Mouse (Mus musculus): ENCODE data around the gene 5530401A14Rik. TPM values are rescaled to one million over a fixed set of nuclear protein-coding genes. Genes with fewer than 3 reads are reported as not detected.

The 5530401A14Rik gene
- polyA plus RNA-seq, 1 experiment from 2014 or later: not detected

Other genes with a start within 250 kb of the 5530401A14Rik start
- 1.7 and 2.0 TPM in 2 replicates for gene Asic2, start 107.8 kb downstream of the 5530401A14Rik start, polyA plus RNA-seq (2016; fragmentation: Nextera tagmentation; extraction: Ambion mirVana)
- 0.58 and 0.94 TPM in 2 replicates for gene Ccl2, start 174.9 kb downstream of the 5530401A14Rik start, polyA plus RNA-seq (2016; fragmentation: Nextera tagmentation; extraction: Ambion mirVana)
- gene Gm17268, start 177.9 kb downstream of the 5530401A14Rik start, polyA plus RNA-seq (2016; fragmentation: Nextera tagmentation; extraction: Ambion mirVana): not detected in 2 replicates
- 0.15 and 0.29 TPM in 2 replicates for gene Ccl7, start 185.0 kb downstream of the 5530401A14Rik start, polyA plus RNA-seq (2016; fragmentation: Nextera tagmentation; extraction: Ambion mirVana)
- gene Ccl11, start 197.2 kb downstream of the 5530401A14Rik start, polyA plus RNA-seq (2016; fragmentation: Nextera tagmentation; extraction: Ambion mirVana): not detected in 2 replicates
- 1.0 TPM in 1 of 2 replicates, not detected in the other for gene Ccl12, start 241.2 kb downstream of the 5530401A14Rik start, polyA plus RNA-seq (2016; fragmentation: Nextera tagmentation; extraction: Ambion mirVana)